9 mouse cellular contexts compared by ENCODE assay signal in the genomic region with DNA sequence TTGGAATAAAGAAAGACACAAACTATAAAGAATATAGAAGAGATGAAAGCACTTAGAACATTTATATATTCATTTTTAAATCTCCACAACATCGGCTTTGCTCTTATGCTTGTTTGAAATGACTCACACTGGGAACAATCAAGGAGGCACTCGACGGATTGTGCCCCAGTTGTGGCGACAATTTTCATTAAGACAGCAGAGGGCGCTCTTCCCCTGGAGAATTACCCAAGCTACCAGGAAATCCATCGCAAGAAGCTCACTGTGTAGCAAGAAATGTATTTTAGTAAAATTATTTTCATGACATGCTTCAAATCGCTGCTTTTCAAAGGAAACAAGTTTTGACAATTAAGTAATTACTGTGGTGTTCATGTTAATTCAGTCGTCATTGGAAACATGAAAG. TPM values are rescaled to one million over a fixed set of nuclear protein-coding genes. Genes with fewer than 3 reads are reported as not detected.
A peak's percentile ranks its signal among the peaks of the same experiment; 100 is the strongest.
DNase-seq lines count a peak whose midpoint lies in the region; ATAC-seq and TF ChIP-seq lines count a peak whose summit lies in the region.
"Had no signal": no experiment of that assay in that cellular context is flagged by ENCODE, and none has a peak within 500 bp of the region (broad histone marks: within the 10 kb centered on the region; RNA-seq: fewer than 3 reads in every experiment).

No protein-coding gene starts in this region.

- H3K4me3 ChIP-seq in testis, adult 2 months (ENCODE audit: control insufficient read depth, low read depth, low read length): no peak overlapping the region
- no peak overlapping the region for H3K4me3 ChIP-seq in limb, embryonic 10.5 days
- H3K4me3 ChIP-seq: stomach, embryonic 15.5 days had no signal

- DNase-seq in testis, postnatal 14 days (ENCODE audit: low spot score): no peak
- DNase-seq in adrenal gland, postnatal 10 days: peak; percentile 72
- DNase-seq in embryo, embryonic 11 days: peak; percentile 79
- DNase-seq in hindlimb bud, embryonic 11.5 days (ENCODE audit: extremely low spot score, low read depth, low spot score): peak; percentile 58
- DNase-seq in limb, embryonic 10.5 days (ENCODE audit: low spot score): peak; percentile 77
- peak; percentile 16 for DNase-seq in retina, adult 2 months (ENCODE audit: low read depth, low spot score)

- H3K36me3 ChIP-seq in testis, adult 2 months (ENCODE audit: control insufficient read depth, insufficient read depth, low read length): no peaks in the 10 kb centered on the region
- no peaks in the 10 kb centered on the region for H3K36me3 ChIP-seq in limb, embryonic 10.5 days
- H3K36me3 ChIP-seq: stomach, embryonic 15.5 days had no signal

- peak; percentile 38; the same call in 1 of the 2 replicates for TF ChIP-seq CTCF in testis, adult 2 months (IDR thresholded peaks at IDR 0.05; ENCODE audit: control insufficient read depth, insufficient read depth, insufficient replicate concordance, low read depth, low read length)

- no peaks in the 10 kb centered on the region for H3K4me1 ChIP-seq in testis, adult 2 months (ENCODE audit: control insufficient read depth, insufficient read depth, low read length)
- no peaks in the 10 kb centered on the region for H3K4me1 ChIP-seq in limb, embryonic 10.5 days
- H3K4me1 ChIP-seq: stomach, embryonic 15.5 days had no signal

- no peaks in the 10 kb centered on the region for H3K9me3 ChIP-seq in limb, embryonic 10.5 days (replicated peaks)
- H3K9me3 ChIP-seq: stomach, embryonic 15.5 days had no signal

- ATAC-seq in inflammation-experienced regulatory T-cells, adult 6 months: no peak

- TF ChIP-seq POLR2A in testis, adult 2 months (IDR thresholded peaks at IDR 0.05; ENCODE audit: control insufficient read depth, low read depth, low read length): no peak

- H3K27ac ChIP-seq in testis, adult 2 months (ENCODE audit: control insufficient read depth, insufficient read depth, low read depth, low read length): no peak overlapping the region
- no peak overlapping the region for H3K27ac ChIP-seq in limb, embryonic 10.5 days
- H3K27ac ChIP-seq: stomach, embryonic 15.5 days had no signal

- WGBS in limb, embryonic 10.5 days: 10% methylated on average over 8 of the region's 8 CpGs

- H3K27me3 ChIP-seq in testis, adult 2 months (ENCODE audit: control insufficient read depth, insufficient read depth, low read length): no peaks in the 10 kb centered on the region
- H3K27me3 ChIP-seq in limb, embryonic 10.5 days (ENCODE audit: low read depth, poor library complexity, severe bottlenecking): 0 out of 2 replicates have a peak, but pooled peaks cover 3% of the 10 kb centered on the region

RNA-seq across cellular contexts. Expression of gene Mbl2, which starts 16.1 kb away (rescaled TPM):
- polyA plus RNA-seq in testis, adult 2 months (2012; rRNA removed): not detected in 2 replicates
- 10 to 100 TPM; 23.7 to 42.2 TPM for total RNA-seq in adrenal gland, postnatal 10 days (2021)
- not detected in 2 replicates for polyA plus RNA-seq in limb, embryonic 10.5 days (2016; fragmentation: Nextera tagmentation; extraction: Ambion mirVana)
- not detected for polyA plus RNA-seq in inflammation-experienced regulatory T-cells, adult 6 months (2017; shearing (Covaris generic))
- polyA plus RNA-seq: stomach, embryonic 15.5 days had no signal
